In the genomic region with DNA sequence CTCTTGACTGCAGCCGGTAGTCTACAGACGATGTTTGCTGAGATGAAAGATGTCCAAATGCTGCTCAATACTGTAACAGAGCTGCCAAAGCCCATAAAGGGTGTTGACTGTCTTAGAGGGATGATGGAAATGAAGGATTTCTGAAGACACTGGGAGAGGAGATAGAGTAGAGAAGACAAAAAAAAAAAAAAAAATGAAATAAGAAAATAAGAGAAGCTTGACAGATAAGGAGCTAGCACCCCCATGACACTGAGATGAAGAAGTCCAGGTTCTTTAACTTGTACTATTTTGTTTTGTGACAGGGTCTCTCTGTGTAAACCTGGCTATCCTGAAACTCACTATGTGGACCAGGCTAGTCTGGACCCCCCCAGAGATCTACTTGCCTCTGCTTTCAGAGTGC, we compare ENCODE assay signal across 8 mouse cellular contexts. TPM values are rescaled to one million over a fixed set of nuclear protein-coding genes. Genes with fewer than 3 reads are reported as not detected.
DNase-seq lines count a peak whose midpoint lies in the region; ATAC-seq and TF ChIP-seq lines count a peak whose summit lies in the region.

No protein-coding gene starts in this region.

- no peak for TF ChIP-seq CTCF in kidney, adult 2 months (conservative IDR thresholded peaks at IDR 0.05; ENCODE audit: insufficient read depth, insufficient read length, low read depth, low read length)
- TF ChIP-seq CTCF in forebrain, postnatal 0 days (IDR thresholded peaks at IDR 0.05; ENCODE audit: low read depth), result no peak

- peaks cover 9% of the 10 kb centered on the region; the same call in 1 of the 2 replicates for H3K4me1 ChIP-seq in kidney, adult 2 months (ENCODE audit: control insufficient read depth, insufficient read depth, low read length)
- H3K4me1 ChIP-seq in brown adipose tissue, adult 24 weeks (ENCODE audit: control insufficient read depth, insufficient read depth, insufficient read length, low read length), result peaks cover 2% of the 10 kb centered on the region; the same call in 1 of the 2 replicates
- 0 out of 2 replicates have a peak, but pooled peaks cover 12% of the 10 kb centered on the region for H3K4me1 ChIP-seq in forebrain, postnatal 0 days (ENCODE audit: insufficient read depth)
- peaks cover 16% of the 10 kb centered on the region for H3K4me1 ChIP-seq in midbrain, embryonic 10.5 days

- peak; percentile 49 for ATAC-seq in forebrain, postnatal 0 days
- no peak for ATAC-seq in CD4-positive, CD25-positive, alpha-beta regulatory T cell, adult 4 months

- DNase-seq in kidney, adult 2 months, result no peak
- DNase-seq in kidney, postnatal 14 days, result no peak
- DNase-seq in forebrain, postnatal 0 days, result no peak
- DNase-seq in midbrain, embryonic 10.5 days (ENCODE audit: low spot score), result no peak
- no peak for DNase-seq in urinary bladder, adult 2 months (ENCODE audit: low spot score)
- DNase-seq in right cerebral cortex, postnatal 36 days (ENCODE audit: low spot score in 2 of 2), result no peak

- H3K27me3 ChIP-seq in kidney, adult 2 months (replicated peaks; ENCODE audit: control insufficient read depth, insufficient read depth, low read length), result no peaks in the 10 kb centered on the region
- no peaks in the 10 kb centered on the region for H3K27me3 ChIP-seq in forebrain, postnatal 0 days (ENCODE audit: insufficient read depth, low read length)
- peaks cover 46% of the 10 kb centered on the region for H3K27me3 ChIP-seq in midbrain, embryonic 10.5 days (ENCODE audit: low read depth, poor library complexity, severe bottlenecking)

- H3K36me3 ChIP-seq in kidney, adult 2 months (ENCODE audit: control insufficient read depth, insufficient read depth, low read length), result no peaks in the 10 kb centered on the region
- no peaks in the 10 kb centered on the region for H3K36me3 ChIP-seq in forebrain, postnatal 0 days (ENCODE audit: insufficient read depth)
- H3K36me3 ChIP-seq in midbrain, embryonic 10.5 days, result no peaks in the 10 kb centered on the region

- H3K4me3 ChIP-seq in kidney, adult 2 months (ENCODE audit: insufficient read depth, low read depth, low read length), result peak overlapping the region; percentile 95; the same call in 1 of the 2 replicates
- H3K4me3 ChIP-seq in brown adipose tissue, adult 24 weeks (ENCODE audit: insufficient read depth, low read depth, low read length), result peak overlapping the region; percentile 76
- no peak overlapping the region for H3K4me3 ChIP-seq in forebrain, postnatal 0 days (ENCODE audit: low read depth, low read length)
- H3K4me3 ChIP-seq in midbrain, embryonic 10.5 days, result peak overlapping the region; percentile 85

- WGBS in kidney, adult 2 months, result 5% methylated on average over 2 of the region's 2 CpGs
- WGBS in forebrain, postnatal 0 days, result 16% methylated on average over 2 of the region's 2 CpGs
- 24% methylated on average over 2 of the region's 2 CpGs for WGBS in midbrain, embryonic 10.5 days

- H3K4me2 ChIP-seq in forebrain, postnatal 0 days (ENCODE audit: low read depth), result peak overlapping the region; percentile 64; the same call in 1 of the 2 replicates

- TF ChIP-seq POLR2A in kidney, adult 2 months (IDR thresholded peaks at IDR 0.05; ENCODE audit: low read depth, low read length), result no peak

- no peaks in the 10 kb centered on the region for H3K9me3 ChIP-seq in forebrain, postnatal 0 days (ENCODE audit: low read length)
- H3K9me3 ChIP-seq in midbrain, embryonic 10.5 days (replicated peaks), result no peaks in the 10 kb centered on the region

- peak overlapping the region; percentile 89; the same call in 1 of the 2 replicates for H3K27ac ChIP-seq in kidney, adult 2 months (ENCODE audit: insufficient read depth, low read depth, low read length)
- H3K27ac ChIP-seq in brown adipose tissue, adult 24 weeks (replicated peaks; ENCODE audit: low read depth, low read length), result no peak overlapping the region
- H3K27ac ChIP-seq in forebrain, postnatal 0 days (ENCODE audit: low read depth, low read length), result no peak overlapping the region
- H3K27ac ChIP-seq in midbrain, embryonic 10.5 days (replicated peaks), result no peak overlapping the region

- no peak overlapping the region; the same call in 1 of the 2 replicates for H3K9ac ChIP-seq in forebrain, postnatal 0 days

RNA-seq across cellular contexts. Expression of gene Snx25, which starts 1.1 kb away (rescaled TPM):
- polyA plus RNA-seq in kidney, adult 2 months (2012; rRNA removed), result 8.6 and 9.8 TPM in 2 replicates
- polyA plus RNA-seq in brown adipose tissue, adult 24 weeks (2012; ENCODE audit: insufficient read depth, insufficient read length, missing spikeins), result 9.2 and 14.3 TPM in 2 replicates
- 34.9 and 44.7 TPM in 2 replicates for total RNA-seq in forebrain, postnatal 0 days (2014; rRNA removed)
- polyA plus RNA-seq in forebrain, postnatal 0 days (2015; fragmentation: Nextera tagmentation; extraction: Ambion mirVana), result 7.5 and 7.7 TPM in 2 replicates
- polyA plus RNA-seq in midbrain, embryonic 10.5 days (2016; fragmentation: Nextera tagmentation; extraction: Ambion mirVana), result 4.5 and 4.9 TPM in 2 replicates
- 1 to 10 TPM; 6.0 to 7.5 TPM for polyA plus RNA-seq in CD4-positive, CD25-positive, alpha-beta regulatory T cell, adult 4 months (2017; shearing (Covaris generic))
- polyA plus RNA-seq in urinary bladder, adult 2 months (2012; rRNA removed), result 9.5 and 9.9 TPM in 2 replicates

RNA-seq across cellular contexts. Expression of gene Cfap97, which starts 1.5 kb away (rescaled TPM):
- polyA plus RNA-seq in kidney, adult 2 months (2012; rRNA removed), result 6.2 and 7.4 TPM in 2 replicates
- 6.7 and 9.0 TPM in 2 replicates for polyA plus RNA-seq in brown adipose tissue, adult 24 weeks (2012; ENCODE audit: insufficient read depth, insufficient read length, missing spikeins)
- 17.5 and 24.4 TPM in 2 replicates for total RNA-seq in forebrain, postnatal 0 days (2014; rRNA removed)
- 15.4 and 22.1 TPM in 2 replicates for polyA plus RNA-seq in forebrain, postnatal 0 days (2015; fragmentation: Nextera tagmentation; extraction: Ambion mirVana)
- polyA plus RNA-seq in midbrain, embryonic 10.5 days (2016; fragmentation: Nextera tagmentation; extraction: Ambion mirVana), result 19.7 and 21.5 TPM in 2 replicates
- 10 to 100 TPM; 28.6 to 35.0 TPM for polyA plus RNA-seq in CD4-positive, CD25-positive, alpha-beta regulatory T cell, adult 4 months (2017; shearing (Covaris generic))
- polyA plus RNA-seq in urinary bladder, adult 2 months (2012; rRNA removed), result 11.4 and 12.8 TPM in 2 replicates

RNA-seq across cellular contexts. Expression of gene Slc25a4, which starts 58.0 kb away (rescaled TPM):
- 502 TPM in 2 replicates for polyA plus RNA-seq in kidney, adult 2 months (2012; rRNA removed)
- polyA plus RNA-seq in brown adipose tissue, adult 24 weeks (2012; ENCODE audit: insufficient read depth, insufficient read length, missing spikeins), result 451 and 574 TPM in 2 replicates
- total RNA-seq in forebrain, postnatal 0 days (2014; rRNA removed), result 925 and 1,077 TPM in 2 replicates
- polyA plus RNA-seq in forebrain, postnatal 0 days (2015; fragmentation: Nextera tagmentation; extraction: Ambion mirVana), result 945 and 997 TPM in 2 replicates
- polyA plus RNA-seq in midbrain, embryonic 10.5 days (2016; fragmentation: Nextera tagmentation; extraction: Ambion mirVana), result 505 and 511 TPM in 2 replicates
- polyA plus RNA-seq in CD4-positive, CD25-positive, alpha-beta regulatory T cell, adult 4 months (2017; shearing (Covaris generic)), result 100 to 1,000 TPM; 140 to 213 TPM
- polyA plus RNA-seq in urinary bladder, adult 2 months (2012; rRNA removed), result 537 and 579 TPM in 2 replicates
